Mouse (Mus musculus): Measurements from ENCODE around the gene Lrrc25.
A peak's percentile ranks its signal among the peaks of the same experiment; 100 is the strongest.
"Not testable (repeated sequence)": the region's sequence is repeated elsewhere in the genome, so short reads cannot be mapped to it uniquely, and the experiment has no call there.

The Lrrc25 gene

DNA sequence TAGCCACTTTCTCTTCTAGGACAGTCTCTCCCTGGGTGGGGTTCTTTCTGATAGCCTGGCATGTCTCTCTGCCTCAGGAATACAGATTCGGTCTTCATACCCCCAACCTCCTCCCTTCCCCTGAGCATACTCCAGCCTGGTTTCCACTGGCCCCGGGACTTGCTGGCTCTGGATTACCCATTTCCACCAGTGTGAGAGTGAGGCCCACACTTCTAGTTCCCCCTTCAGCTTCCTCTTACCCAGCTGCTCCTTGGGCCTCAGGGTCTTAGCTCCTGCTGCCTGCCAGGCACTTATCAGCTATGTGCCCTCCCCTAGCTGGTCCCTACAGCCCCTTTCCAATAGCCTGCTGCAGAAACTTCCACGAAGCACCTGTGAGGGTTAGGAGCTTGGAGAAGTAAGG, at the start of gene Lrrc25:
TSS of gene Lrrc25 (plus strand) at position 262 of the 400 bp plus-strand sequence.
- no peak for DNase-seq (ENCODE audit: low spot score)

DNA sequence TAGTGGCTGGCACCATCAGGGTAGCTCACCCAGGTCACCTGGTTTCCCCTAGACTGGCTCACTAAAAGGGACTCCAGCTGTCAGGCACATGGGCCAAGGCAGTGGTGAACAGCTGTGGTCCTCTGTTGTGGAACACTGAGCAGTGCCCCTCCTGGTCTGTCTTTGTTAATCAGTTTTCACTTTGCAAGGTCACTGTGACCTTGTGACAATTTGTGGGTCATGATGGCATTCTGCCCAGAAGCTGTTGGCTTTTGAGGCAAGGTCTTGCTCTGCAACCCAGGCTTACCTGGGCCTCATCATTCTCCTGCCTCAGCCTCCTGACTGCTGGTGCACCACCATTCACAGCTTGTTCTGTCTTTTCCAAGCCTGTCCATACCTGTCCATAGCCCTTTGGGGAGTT, 45.6 kb upstream of the Lrrc25 start:
- DNase-seq (ENCODE audit: low spot score), result no peak

DNA sequence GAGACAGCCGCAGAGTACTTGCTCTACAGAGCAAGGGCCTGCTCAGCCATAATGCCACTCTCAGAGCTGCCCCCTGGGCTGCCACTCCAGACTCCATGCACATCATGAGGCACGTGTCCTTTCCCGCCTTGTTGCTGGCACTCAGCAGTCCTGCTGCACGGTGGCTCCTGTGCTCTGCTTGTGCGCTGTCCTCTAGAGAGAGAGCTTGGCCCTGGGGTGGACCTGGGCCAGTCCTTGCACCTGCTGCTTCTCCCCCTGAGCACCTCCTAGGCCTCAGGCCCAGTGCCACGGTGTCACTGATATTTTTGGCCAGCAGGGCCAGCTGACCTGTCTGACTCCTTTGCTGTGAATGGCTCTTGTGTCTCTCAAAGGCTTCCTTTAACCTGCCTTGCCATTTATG, 45.0 kb upstream of the Lrrc25 start:
- no peak for DNase-seq (ENCODE audit: low spot score)

DNA sequence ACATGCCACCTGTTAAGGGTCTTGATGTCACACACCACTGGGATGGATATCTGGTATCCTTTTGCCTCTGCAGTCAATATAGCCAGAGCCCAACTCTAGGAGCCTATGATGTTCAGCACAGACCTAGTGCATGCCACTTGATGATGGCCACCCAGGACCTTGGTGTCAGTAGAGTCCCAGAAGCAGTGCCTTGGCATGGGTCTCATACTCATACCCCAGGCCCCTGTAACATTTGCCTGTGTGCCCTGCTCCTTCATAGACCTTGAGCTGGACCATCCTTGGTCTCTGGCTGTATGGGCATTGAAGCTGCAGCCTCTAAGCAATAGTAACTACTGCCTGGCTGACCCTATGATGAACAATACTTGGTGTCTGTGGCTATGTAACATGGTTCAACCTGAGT, 41.7 kb upstream of the Lrrc25 start:
- DNase-seq (ENCODE audit: low spot score), result no peak

DNA sequence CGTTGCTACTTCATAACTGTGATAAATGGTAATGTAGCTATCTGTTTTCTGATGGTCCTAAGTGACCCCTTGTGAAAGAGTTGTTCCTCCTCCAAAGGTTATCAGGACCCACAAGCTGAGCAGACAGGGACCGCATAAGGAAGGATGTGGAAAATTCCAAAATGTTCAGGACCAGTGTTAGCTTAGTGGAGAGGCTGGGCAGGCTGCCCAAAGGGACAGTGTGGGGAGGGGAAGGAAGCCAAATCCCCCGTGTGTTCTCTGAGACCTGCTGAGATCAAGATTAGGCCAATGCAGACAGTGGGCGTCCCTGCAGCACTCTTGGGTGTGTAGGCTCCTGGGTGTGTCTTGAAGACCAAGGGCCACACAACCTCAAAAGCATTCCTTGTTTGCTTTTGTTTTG, 41.0 kb upstream of the Lrrc25 start:
- DNase-seq (ENCODE audit: low spot score), result no peak

DNA sequence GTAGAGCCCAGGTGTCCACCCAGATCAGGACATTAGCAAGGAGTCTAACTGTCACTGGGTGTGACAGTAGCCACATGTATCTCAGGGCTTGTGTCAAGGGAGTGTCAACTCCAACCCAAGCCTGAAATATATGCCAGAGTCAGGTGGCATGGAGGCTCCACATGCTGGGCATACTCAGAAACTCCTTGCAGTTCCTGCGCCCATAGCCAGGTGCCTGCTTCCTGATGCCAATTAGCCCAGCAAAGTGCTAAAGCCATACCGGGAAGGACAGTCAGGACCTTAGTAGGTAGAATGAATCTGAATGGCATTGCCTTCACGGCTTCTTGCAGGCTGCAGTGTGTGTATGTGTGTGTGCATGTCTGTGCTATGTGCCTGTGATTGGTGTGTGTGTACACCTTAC, 38.7 kb upstream of the Lrrc25 start:
- no peak for DNase-seq (ENCODE audit: low spot score)

DNA sequence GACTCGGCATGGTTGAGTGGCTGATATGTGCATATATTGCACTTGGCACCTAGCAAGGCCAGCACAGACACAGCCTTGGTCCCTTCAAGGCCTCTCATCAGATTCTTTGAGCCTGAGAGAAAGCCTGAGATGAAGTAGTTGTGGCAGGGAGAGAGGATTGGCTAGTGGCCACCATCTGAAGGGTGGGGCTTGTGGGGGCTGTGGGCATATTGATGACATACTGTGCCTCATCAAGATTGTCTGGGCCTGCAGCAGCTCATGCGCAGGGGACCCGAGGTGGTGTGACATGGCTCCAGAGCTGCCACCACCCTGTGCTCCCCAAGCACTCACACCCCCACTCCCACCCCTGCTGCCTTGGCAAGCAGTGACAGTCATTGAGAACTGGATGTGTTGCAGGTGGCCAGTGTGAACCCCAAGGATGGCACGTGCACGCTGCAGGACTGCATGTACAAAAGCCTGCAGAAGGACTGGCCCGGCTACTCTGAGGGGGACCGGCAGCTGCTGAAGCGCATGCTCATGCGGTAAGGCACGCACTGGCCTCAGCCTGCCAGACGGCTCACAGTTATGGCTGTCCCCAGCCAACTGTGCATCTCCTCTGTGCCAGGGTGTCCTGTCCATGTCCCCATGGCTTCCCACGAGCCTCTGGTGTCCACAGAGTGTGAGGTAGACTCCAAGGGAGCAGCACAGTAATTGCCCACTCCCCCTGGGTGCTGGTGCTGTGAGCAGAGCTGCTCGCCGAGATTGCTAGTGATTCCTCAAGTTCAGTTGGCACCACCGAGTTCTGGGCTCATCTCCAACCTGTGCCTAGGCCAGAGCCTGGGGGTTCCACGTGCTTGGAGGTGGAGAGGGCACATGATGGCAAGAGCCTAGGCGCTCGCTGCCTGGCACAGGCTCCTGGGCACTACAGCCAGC, 32.2 kb upstream of the Lrrc25 start:
- DNase-seq (ENCODE audit: low spot score), result no peak

DNA sequence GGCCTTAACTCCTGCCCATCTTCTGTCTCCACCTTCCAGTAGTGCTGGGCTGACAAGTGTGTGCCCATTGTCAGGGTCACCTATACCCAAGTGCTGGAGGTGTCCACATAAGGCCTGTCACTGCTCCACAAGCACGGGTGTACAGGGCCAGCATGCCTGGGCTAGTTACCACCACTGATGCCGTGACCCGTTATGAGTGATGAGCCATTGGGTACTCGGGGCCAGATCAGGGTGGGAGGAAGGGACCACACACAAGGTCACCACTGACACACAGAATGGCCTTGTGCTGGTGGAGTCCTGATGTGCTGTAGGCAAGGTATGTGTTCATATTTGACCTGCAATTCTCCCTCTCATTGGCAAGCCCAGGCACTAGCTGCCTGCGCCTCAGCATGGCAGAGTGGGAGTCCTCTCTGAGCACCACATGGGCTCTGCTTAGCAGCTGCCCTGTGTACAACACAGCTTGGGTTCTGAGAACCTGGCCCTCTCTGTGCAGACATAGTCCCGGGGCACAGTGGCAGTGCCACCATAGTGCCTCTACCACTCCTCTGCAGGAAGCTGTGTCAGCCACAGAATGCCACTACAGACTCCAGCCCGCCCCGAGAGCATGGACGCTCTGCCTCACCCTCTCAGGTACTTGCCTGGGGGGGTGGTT, 31.2 kb upstream of the Lrrc25 start:
- no peak for DNase-seq (ENCODE audit: low spot score)

DNA sequence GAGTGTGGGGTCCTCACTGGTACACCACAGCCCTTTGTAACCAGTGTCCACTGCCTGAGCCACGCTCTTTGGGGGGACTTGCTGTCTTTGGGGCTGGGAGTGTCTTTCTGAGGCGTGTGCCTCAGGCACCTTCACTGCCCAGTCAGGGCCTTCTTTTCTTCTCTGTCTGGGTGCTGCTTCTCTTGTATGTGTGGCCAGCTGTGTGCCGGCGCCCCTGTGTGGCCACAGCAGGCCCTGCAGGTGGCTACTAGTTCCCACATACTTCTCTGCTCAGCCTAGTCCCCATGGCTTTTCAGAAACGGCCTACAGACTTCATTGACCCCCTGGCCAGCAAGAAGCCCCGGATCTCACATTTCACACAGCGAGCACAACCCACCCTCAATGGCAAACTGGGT, 30.7 kb upstream of the Lrrc25 start:
- DNase-seq (ENCODE audit: low spot score), result peak; percentile 74

DNA sequence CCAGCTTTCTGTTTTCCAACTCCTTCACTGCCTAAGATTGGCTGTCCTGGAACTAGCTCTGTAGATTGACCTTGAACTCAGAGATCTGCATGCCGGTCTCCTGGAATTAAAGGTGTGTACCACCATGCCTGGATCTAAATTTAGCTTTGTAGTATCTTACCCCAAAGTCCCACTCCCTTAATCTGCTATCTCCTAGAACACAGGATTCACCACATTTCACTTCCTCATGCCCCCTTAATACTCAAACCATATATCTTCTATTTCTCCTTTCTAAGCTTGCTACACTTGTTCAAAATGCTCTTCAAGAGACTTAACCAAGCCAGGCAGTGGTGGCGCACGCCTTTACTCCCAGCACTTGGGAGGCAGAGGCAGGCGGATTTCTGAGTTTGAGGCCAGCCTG, 28.0 kb upstream of the Lrrc25 start:
- not testable (repeated sequence) for DNase-seq (ENCODE audit: low spot score)

DNA sequence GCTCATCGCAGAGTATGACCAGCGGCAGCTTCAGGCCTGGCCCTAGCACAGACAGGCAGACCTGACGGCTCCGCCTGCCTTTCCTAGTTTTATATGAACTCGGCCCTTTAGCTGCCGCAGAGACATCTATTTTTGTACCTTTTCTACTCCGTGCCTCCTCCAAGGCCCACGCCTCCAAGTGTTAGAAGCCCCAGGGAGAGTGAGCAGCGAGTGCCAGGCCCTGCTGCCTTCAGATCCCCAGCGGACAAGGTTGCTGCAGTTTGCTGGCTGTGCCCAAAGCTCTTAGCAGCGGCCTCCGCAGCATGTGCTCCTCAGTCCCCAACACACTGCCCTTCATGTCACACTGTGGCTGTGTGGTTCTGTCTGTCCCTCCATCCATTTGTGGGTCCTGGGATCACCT, 24.4 kb upstream of the Lrrc25 start:
- no peak for DNase-seq (ENCODE audit: low spot score)

DNA sequence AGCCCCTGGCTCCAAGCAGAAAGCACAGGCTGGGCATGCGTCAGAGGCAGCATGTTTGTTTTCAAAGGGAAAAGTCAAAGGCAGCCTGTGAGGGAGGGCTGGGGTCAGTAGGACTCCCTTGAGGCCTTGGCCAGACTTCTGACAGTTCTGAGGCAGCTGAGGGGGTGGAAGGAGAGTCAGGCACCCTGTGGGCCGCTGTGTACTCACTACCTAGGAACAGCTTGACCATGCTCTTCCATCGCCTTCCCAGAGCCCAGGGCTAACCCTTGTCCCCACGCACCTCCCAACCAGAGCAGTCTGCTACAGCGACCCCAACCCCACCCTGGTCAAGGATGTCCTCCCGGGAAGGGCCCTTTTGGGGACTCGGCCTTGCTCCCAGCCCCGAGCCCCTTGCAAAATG, 22.8 kb upstream of the Lrrc25 start:
- DNase-seq (ENCODE audit: low spot score), result peak; percentile 63

DNA sequence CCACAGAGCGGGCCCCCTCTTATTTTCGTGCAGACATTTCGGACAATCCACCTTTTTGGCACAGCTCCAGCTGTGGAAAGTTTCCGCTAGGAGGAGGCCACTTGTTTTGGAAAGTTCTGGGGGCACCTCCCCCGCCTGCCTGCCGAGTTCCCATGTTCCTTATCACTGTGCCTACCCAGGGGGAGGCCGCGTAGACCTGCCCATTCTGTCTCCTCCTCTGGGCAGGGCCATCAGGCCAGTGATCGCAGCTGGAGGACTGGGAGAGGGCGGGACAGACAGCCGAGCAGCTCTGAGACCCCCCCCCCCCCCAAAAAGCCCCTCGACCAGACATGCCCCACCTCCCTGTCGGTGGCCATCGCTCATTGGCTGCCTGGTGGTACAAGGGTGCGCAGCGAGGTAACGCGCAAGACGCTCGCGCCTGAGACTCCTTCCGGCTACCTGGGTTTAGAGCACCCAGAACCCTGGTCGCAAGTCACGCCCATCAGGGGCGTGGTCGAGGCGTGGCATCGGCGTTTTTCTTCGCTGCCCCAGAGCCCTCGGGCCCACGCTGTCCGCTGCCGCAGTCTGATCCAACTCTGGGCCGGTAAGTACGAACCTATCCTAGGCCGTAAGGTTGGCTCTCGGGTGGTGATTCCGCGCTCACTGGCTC, 21.9 kb upstream of the Lrrc25 start, which contains the start of gene Isyna1:
TSS of gene Isyna1 (plus strand) at position 413 of the 649 bp plus-strand sequence.
- DNase-seq (ENCODE audit: low spot score), result peak; percentile 91

DNA sequence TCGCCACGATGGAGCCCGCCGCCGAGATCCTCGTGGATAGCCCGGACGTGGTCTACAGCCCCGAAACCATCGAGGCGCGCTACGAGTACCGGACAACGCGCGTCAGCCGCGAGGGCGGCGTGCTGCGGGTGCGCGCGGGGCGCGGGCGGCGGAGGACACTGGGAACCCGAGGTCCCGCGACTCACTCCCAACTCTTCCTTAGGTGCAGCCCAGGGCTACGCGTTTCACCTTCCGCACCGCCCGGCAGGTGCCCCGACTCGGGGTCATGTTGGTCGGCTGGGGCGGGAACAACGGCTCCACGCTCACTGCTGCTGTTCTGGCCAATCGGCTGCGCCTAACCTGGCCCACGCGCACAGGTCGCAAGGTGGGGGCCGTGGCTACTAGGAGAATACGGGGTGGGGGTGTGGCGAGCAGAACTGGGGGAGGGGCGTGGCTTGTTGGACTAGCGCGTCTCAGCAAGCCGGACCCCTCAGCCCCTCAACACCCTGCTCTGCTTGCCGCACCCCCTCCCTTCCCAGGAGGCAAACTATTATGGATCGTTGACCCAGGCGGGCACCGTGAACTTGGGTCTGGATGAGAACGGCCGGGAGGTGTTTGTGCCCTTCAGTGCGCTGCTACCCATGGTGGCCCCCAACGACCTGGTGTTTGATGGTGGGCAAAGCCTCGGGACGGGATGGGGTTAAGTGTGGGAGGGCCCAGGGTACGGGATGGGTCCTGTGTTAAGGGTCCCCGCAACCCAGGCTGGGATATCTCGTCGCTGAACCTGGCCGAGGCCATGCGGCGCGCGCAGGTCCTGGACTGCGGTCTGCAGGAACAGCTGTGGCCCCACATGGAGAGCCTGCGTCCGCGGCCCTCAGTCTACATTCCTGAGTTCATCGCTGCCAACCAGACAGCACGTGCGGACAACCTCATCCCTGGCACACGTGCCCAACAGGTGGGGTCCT, 21.1 kb upstream of the Lrrc25 start:
- peak; percentile 46 for DNase-seq (ENCODE audit: low spot score)

DNA sequence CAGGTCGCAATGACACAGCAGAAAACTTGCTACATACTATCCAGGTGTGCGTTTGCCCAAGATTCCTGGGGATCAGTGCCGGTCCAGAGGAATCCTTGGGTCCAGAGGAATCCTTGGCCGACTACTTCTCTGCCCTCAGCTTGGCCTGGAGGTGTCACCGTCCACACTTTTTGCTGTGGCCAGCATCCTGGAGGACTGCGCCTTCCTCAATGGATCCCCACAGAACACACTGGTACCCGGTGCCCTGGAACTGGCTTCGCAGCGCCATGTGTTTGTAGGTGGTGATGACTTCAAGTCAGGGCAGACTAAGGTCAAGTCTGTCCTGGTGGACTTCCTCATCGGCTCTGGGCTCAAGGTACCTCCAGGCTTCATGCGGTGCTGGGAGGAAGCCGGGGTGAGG, 20.1 kb upstream of the Lrrc25 start:
- DNase-seq (ENCODE audit: low spot score), result no peak

DNA sequence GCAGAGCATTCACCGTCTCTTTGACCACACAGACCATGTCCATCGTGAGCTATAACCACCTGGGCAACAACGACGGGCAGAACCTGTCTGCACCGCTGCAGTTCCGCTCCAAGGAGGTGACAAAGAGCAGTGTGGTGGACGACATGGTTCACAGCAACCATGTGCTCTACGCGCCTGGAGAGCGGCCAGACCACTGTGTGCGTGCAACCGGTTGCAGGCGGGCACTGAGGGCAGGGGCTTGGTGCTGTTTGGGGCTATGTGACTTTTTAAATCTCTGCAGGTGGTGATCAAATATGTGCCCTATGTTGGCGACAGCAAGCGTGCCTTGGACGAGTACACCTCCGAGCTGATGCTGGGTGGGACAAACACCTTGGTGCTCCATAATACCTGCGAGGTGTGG, 19.7 kb upstream of the Lrrc25 start:
- no peak for DNase-seq (ENCODE audit: low spot score)

DNA sequence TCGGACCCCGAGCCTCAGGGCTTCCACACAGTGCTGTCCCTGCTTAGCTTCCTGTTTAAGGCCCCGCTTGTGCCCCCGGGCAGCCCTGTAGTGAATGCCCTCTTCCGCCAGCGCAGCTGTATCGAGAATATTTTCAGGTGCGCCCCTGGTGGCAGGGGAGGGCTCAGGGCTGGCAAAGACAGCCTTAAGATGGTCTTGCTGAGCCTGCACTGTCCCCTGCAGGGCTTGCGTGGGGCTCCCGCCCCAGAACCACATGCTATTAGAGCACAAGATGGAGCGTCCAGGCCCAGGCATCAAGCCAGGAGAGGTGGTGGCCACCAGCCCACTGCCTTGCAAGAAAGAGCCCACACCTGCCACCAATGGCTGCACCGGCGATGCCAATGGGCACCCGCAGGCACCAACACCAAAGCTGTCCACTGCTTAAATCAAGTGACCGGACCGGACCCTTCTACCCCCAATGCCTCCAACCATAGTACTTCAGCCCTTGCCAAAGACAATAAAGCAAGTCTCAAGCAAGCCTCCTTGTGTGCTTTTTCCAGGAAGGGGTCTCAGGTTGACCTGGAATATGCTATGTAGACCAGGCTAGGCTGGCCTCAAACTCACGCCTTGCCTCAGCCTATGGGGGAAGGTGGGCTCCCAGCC, 19.1 kb upstream of the Lrrc25 start:
- peak; percentile 47 for DNase-seq (ENCODE audit: low spot score)

DNA sequence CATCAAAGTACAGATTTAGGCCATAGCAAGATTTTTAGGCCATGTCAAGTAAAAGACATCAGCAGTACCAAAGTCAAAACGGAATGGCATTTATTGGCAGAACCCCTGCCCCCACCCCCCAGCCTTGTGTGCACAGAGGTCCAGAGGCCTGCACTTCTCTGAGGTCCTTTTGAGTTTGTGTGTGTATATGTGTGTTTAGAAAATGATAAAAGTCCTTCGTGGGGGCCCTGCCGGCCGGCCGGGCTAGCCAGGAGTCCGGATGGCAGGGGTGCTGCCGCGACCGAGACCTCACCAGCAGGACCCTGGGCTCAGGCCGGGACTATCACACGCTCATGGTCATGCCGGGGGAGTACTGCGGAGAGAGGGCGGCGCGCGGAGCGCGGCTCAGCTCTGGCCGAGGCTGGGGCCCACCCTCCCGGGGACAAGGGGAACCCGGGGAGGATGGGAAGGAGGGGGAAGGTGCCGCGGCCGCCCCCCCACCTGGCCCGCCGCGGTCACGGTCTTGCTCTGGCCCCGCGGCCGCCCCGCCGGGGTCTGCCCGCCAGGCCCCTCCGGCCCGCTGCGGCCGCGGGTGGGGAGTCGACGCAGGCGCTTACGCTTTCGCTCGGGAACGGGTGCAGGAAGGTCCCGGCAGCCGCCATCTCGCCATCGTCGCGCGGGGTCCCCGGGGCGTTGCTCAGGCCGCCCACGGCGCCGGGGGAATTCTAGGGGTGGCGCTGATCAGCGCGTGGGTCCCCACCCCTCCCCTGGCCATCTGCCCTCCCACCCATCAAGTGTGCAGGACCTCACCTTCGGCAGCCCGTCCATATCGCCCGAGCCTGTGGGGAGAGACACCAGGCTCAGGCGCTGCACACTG, 18.3 kb upstream of the Lrrc25 start:
- peak; percentile 56 for DNase-seq (ENCODE audit: low spot score)

DNA sequence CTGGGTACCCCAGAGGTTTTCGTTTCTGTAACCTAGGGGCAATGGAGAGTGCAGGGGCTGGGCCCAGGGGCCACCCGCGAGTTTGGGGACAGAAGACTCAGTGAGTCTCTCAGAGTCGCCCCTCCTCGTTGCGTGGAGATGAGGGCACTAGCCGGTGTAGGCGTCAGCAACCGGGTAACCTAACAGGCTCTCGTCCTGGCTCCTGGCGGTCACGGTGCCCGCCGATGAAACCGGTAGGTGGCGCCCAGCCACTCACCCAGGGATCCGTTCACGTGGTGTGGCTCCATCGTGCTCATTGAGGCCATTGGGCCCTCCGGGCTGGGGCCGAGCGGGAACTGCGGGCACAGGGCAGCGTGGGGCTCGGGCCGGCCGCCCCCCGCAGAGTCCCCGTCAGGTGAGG, 17.7 kb upstream of the Lrrc25 start:
- peak; percentile 87 for DNase-seq (ENCODE audit: low spot score)

DNA sequence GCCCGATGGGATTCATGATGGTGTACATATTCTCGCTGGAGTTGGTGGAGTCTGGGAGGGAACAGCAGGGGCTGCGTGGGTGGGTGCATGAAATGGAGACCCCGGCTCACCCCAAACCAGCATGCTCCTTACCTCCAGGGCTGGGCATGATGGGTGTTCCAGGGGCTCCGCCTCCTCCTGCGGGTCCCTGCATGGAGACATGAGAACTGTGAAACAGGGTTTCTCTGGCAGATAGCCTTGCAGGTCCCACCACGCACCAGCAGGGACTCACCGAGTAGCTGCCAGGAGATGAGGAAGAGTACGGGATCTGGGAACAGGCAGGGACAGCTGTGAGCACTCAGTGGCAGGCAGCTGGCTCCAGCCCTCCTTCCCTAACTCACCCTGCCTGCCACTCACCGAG, 17.2 kb upstream of the Lrrc25 start:
- DNase-seq (ENCODE audit: low spot score), result no peak
